Mouse (Mus musculus) Patski (cell line): ENCODE results near the gene Dach1. TPM values are rescaled to one million over a fixed set of nuclear protein-coding genes. Genes with fewer than 3 reads are reported as not detected.

ENCODE experiments used
- ATAC-seq: fragments of 100-300 bp; one replicate; pipeline ENCODE4 v1.8.0; 2021
- CTCF ChIA-PET: fragments of 350-600 bp; sonication (Branson Sonifier 250); formaldehyde crosslinking; loops from one replicate; lab custom pipeline; 2022; ENCODE audit warnings: inconsistent platforms; lab: Charles Lee
- POLR2A ChIA-PET: fragments of 350-600 bp; sonication (Branson Sonifier 250); formaldehyde crosslinking; loops from one replicate; lab custom pipeline; 2022; ENCODE audit warnings: antibody characterized with exemption, inconsistent platforms; lab: Charles Lee
- DNase-seq: peaks from one replicate; pipeline ENCODE4 v3.0.0-alpha.2; 2011; ENCODE audit warnings: low read depth, low spot score
- H3K27me3 ChIP-seq: fragments of 371-371 bp; one replicate; pipeline ENCODE4 v1.5.1; 2021
- CTCF ChIP-seq: fragments of 100-300 bp; IDR thresholded peaks from one replicate; pipeline ENCODE4 v1.5.1; 2021
- in situ Hi-C: fragments of 300-500 bp; cut with MboI; formaldehyde crosslinking; loops from 3 replicates; pipeline ENCODE4 v1.11.1; 2018; ENCODE audit warnings: low pct_unique_long_range_greater_than_20kb, mixed read lengths
- polyA plus RNA-seq: library from polyadenylated mRNA; unstranded; gene quantifications from one replicate; pipeline ENCODE4 v1.2.3, GENCODE M21; 2021

Gene Dach1
- polyA plus RNA-seq, 1 experiment from 2014 or later, result 0.22 TPM

DNA sequence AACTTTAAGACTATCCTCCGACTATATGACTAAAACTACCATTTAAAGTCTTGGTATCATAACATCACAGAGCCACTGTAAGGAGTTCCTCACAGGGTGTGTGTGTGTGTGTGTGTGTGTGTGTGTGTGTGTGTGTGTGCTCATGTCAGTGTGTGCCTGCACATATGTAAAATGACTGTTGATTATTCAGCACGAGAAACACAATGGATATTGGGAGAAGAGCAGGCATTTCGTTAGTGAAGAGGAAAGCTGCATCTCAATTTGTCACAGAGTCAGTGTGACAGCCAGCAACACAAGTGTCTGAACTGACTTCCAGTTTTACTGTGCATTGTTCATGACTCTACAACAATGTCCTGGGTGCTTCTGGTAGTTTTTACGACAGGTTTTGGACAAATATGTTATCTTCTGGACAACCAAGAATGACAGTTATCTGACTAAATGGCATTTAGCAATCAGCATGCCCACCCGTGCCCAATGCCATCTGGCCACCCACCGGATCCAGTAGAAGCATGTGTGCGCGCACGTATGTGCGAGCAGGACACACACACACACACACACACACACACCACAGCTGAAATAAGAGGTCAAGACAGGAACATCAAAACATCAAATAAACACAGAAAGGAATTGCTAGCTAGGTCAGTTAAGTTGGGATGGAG lies 3.1 kb downstream of the Dach1 start:
- H3K27me3 ChIP-seq, result peaks cover 43% of the 10 kb centered on the region
- ChIA-PET CTCF (interaction anchor here (1.5 kb wide), 1 partner anchor 14 kb away, joined by 4 read pairs; no protein-coding TSS in a partner anchor), POLR2A (no interaction called here)
- ATAC-seq (no peak), DNase-seq (no peak)
- in situ Hi-C loops, result no loop called here
- TF ChIP-seq CTCF, result no peak

DNA sequence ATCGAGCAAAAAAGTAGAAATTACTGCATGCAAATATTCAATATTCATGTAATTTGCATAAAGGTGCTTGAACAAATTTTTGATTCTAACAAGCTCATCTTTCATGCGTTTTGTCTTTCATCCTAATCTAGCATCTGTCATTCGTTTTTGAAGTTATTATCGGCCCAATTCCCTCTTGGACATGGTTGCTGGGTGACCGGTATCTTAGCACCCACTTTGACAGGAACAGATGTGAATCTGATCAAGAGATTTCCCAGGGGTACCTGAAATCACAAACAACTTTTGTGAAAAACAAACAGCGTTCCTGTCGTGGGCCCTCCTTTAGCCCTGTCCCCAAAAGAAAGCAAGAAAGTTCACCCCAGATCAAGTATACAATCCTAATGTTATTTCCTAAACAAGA lies 12.8 kb downstream of the Dach1 start:
- H3K27me3 ChIP-seq, result peaks cover 15% of the 10 kb centered on the region
- ATAC-seq (no peak), DNase-seq (no peak)
- TF ChIP-seq CTCF, result no peak
- POLR2A ChIA-PET, result no interaction called here
- in situ Hi-C loops, result no loop called here
- CTCF ChIA-PET, result no interaction called here

DNA sequence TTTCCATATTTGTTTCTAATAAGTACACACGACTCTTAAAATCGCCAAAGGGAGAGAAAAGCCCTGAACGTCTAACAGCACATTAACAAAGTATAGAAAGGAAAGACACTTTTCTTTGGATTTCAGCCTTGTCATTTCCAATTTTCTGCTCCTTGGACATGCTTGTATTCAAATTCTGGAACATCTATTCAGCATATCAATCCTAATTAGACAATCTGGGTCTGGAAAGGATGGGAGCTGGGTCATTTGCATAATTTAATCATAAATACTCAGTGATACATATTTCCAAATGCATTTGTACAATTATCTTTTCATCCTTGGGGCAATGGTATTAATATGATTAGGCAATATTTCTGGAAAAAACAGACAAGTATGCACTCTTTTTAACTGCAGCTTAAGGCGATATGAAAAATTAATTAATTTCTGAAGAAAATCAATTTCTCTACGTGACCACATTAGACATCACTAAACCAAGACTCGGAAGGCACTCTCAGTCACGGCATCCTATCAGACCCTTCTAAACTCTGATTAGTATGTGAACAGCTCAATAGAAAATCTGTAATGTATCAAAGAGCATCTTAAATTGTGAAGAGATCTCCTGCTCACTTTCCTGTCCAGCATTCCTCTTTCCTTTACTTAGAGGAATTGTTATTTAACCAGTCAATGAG lies 13.7 kb downstream of the Dach1 start:
- DNase-seq (no peak), ATAC-seq (no peak)
- no peak for TF ChIP-seq CTCF
- ChIA-PET CTCF (no interaction called here), POLR2A (no interaction called here)
- in situ Hi-C loops, result no loop called here
- H3K27me3 ChIP-seq, result peaks cover 15% of the 10 kb centered on the region

DNA sequence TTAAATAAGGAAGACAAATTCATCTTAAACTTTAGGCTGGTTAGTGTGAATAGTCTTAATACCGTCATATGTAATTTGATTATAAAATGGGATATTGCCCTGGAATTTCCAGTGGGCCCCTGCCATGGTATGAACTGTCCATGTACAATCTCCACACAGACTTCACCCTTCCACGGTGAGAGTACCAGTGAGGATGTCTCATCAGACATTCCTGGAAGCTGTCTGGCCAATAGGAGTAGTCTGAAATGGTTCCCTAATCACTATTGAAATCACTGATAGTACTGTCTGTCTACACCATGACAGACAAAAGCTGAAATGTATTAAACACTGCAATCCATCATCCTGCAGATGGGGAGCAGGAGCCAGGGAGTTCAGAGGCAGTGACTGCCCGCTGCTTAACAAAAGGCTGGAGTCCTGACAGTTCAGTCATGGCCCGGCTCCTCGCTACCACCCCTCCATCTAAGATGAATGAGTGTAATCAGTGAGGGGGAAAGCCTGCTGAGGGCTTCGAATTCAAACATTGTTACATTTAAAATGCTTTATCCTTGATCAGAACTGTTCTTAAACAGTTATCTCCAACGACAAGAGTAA lies 14.6 kb downstream of the Dach1 start:
- H3K27me3 ChIP-seq, result peaks cover 15% of the 10 kb centered on the region
- ATAC-seq, result no peak
- TF ChIP-seq CTCF, result no peak
- DNase-seq, result no peak
- in situ Hi-C loops, result no loop called here
- CTCF ChIA-PET, result no interaction called here
- POLR2A ChIA-PET, result no interaction called here

DNA sequence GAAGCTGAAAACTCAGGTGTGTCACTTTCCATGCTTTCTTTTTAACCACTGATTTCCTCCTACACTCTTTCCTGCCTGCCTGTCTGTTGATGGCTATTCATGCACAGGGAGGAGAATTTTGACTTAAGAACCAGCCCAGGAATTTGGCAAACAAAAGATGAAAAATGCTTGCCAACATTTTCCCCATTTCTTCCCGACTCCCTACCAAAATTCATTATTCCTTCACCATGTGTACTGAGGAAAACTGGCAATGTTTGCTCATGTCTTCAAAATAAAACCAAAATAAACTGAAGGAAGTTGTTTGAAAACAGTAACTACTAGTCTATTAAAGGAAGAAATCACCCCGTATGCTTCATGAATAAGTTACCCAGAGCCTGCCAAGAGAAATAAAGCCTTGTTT lies 27.8 kb downstream of the Dach1 start:
- in situ Hi-C loops, result no loop called here
- DNase-seq, result no peak
- CTCF ChIA-PET, result no interaction called here
- POLR2A ChIA-PET, result no interaction called here
- no peak for TF ChIP-seq CTCF
- H3K27me3 ChIP-seq, result peaks cover 2% of the 10 kb centered on the region
- ATAC-seq, result no peak

DNA sequence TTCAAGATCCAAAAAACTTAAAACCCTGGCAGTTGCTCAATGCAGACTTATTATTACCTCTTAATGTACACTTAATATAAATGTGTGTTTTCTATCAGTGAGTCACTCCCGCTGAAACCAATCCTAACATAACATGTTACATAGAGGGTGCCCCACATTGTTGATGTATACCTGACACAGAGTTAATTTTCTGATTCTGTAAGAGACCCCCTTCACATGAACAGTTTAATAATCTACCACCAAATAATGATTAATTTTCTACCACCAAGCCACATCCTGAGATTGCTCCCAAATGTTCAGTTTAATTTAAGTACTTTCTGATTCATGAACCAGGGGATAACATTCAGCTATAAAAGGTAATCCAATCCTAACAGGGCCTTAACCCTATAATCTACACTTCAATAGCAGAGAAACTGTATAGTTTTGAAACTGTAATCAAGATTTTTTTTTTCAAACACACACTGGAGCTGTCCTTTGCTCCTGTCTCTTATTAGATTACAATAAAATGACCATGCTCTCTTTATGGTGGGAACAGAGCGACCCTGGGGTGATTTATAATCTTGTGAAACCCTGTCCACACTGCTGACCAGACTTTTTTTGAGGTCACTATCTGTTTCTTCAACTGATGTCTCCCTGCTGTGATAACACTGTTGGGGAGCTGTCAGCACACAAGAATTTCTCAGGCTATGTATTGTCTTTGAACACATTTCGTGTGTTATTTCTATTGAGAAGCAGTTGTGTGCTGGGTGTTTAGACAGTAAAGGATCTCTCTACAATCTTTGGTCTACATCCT lies 30.5 kb downstream of the Dach1 start:
- in situ Hi-C loops, result no loop called here
- DNase-seq (no peak), ATAC-seq (no peak)
- POLR2A ChIA-PET, result no interaction called here
- TF ChIP-seq CTCF, result no peak
- CTCF ChIA-PET, result interaction anchor here (1.0 kb wide), 1 partner anchor 22 kb away, joined by 3 read pairs; no protein-coding TSS in a partner anchor
- no peaks in the 10 kb centered on the region for H3K27me3 ChIP-seq

DNA sequence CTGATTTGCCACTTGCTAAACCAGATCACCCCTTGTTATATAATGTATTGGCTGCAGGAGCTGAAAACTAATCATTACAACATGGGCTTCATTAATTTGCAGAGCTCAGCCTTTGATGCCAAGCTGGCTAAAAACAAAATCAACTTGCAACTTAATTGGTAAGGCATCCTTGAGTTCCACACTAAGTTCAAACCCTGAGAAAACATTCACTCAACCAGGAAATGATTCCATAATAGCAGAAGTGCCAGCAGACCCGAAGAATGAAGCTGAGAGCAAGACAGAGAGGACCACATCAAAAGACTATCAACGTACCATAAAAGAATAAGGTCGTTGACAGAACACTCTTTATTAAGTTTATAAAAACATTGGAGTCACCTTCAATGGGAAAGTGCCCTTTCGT lies 35.0 kb downstream of the Dach1 start:
- no peak for ATAC-seq
- CTCF ChIA-PET, result no interaction called here
- in situ Hi-C loops, result no loop called here
- POLR2A ChIA-PET, result no interaction called here
- DNase-seq, result no peak
- no peaks in the 10 kb centered on the region for H3K27me3 ChIP-seq
- no peak for TF ChIP-seq CTCF

DNA sequence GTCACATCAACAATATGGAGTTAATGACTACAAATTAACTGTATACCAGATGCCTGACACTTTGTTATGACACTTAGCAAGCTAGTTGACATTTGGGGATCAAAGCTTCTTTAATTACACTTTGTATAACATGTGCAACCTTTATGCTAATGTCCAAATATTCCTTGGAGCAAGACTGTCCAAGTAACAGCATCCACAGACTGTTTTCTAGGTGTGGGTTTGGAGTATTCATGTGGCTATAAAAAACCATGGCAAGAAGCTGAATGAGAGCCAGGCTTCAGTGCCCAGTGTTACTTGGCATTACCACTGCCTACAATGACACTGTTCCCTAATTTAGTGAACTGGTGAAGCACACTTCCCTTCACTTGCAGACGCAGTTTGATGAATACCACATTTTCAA lies 46.5 kb downstream of the Dach1 start:
- DNase-seq, result no peak
- ChIA-PET POLR2A (no interaction called here), CTCF (no interaction called here)
- TF ChIP-seq CTCF, result no peak
- no peak for ATAC-seq
- no peaks in the 10 kb centered on the region for H3K27me3 ChIP-seq
- in situ Hi-C loops, result no loop called here

DNA sequence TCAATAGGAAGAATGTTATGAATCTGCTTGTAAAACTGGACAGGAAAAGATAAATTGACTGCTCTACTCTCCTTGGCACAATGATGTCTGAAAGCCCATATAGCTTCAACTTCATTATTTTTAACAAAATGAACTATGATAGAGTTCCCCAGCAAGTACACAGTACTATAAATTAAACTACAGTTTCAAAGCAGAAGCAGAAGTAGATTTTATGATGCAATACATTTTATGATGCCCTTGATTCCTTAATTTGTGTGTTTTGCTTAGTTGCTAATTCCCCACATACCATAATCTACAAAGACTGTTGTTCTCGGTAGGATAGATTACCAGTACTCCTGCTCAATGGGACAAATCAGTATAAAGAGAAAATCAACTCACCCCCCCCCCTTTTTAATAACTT lies 52.9 kb downstream of the Dach1 start:
- H3K27me3 ChIP-seq, result no peaks in the 10 kb centered on the region
- ChIA-PET POLR2A (no interaction called here), CTCF (interaction anchor here (1.0 kb wide), 1 partner anchor 22 kb away, joined by 3 read pairs; no protein-coding TSS in a partner anchor)
- no peak for TF ChIP-seq CTCF
- ATAC-seq (no peak), DNase-seq (no peak)
- in situ Hi-C loops, result no loop called here

DNA sequence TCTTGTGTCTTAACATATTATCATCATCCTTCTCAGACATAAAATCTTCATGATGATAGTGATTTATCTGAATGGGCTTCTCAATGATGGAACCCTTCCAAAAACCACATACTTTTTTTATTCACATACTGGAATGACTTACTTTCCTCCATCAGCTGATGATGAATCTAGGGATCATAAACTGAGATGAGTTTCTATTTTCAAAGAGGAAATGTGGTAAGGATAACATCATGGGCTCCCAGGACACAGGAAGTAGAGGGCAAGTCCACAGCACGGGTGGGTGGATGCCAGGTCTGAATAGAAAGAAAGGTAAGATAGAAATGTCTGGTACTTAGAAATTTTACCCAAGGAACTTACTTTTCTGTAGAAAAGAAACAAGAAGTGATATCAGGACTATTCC lies 56.5 kb downstream of the Dach1 start:
- DNase-seq (no peak), ATAC-seq (no peak)
- no peak for TF ChIP-seq CTCF
- POLR2A ChIA-PET, result no interaction called here
- no peaks in the 10 kb centered on the region for H3K27me3 ChIP-seq
- CTCF ChIA-PET, result no interaction called here
- in situ Hi-C loops, result no loop called here
